Mouse (Mus musculus): Measurements from ENCODE around the gene Mtrex.

GRCm38 (mm10) chr13:112954067-112954466 is 26.9 kb upstream of the Mtrex start:
- TF ChIP-seq ETS1 (IDR thresholded peaks at IDR 0.05; ENCODE audit: low read depth, low read length) (no peak), BHLHE40 (IDR thresholded peaks at IDR 0.05; ENCODE audit: borderline replicate concordance, low read depth, low read length) (no peak), NRF1 (IDR thresholded peaks at IDR 0.05; ENCODE audit: insufficient read depth, low read depth, low read length, poor library complexity, severe bottlenecking) (no peak), GABPA (IDR thresholded peaks at IDR 0.05; ENCODE audit: low read depth, low read length) (no peak), ZC3H11A (IDR thresholded peaks at IDR 0.05; ENCODE audit: low read depth, low read length) (no peak), HCFC1 (IDR thresholded peaks at IDR 0.05; ENCODE audit: low read depth, low read length) (no peak), CTCF (IDR thresholded peaks at IDR 0.05 in 2 of 3, conservative IDR thresholded peaks at IDR 0.05 in 1 of 3; ENCODE audit: control insufficient read depth in 1 of 3, insufficient read depth in 1 of 3, low read depth in 2 of 3, low read length in 3 of 3, poor library complexity in 1 of 3, severe bottlenecking in 1 of 3) (no peak), ZMIZ1 (IDR thresholded peaks at IDR 0.05; ENCODE audit: low read depth, low read length) (no peak), POLR2AphosphoS2 (IDR thresholded peaks at IDR 0.05; ENCODE audit: low read length) (no peak)

Data from MEL (cell line).